Mouse (Mus musculus) right cerebral cortex, postnatal 14 days (tissue): Measurements from ENCODE around the gene Vps53.
A peak's percentile ranks its signal among the peaks of the same experiment; 100 is the strongest.
"Not testable (repeated sequence)": the region's sequence is repeated elsewhere in the genome, so short reads cannot be mapped to it uniquely, and the experiment has no call there.

ENCODE experiments used
- DNase-seq: peaks from one replicate; pipeline ENCODE4 v3.0.0; 2022

The Vps53 gene

GRCm38 (mm10) chr11:76179495-76180145 is at the start of gene Vps53, which contains the start of gene Fam57a:
Vps53 (minus strand) TSS chr11:76179647.
Fam57a (plus strand) TSS chr11:76179671.
- peak; percentile 80 for DNase-seq

DNA sequence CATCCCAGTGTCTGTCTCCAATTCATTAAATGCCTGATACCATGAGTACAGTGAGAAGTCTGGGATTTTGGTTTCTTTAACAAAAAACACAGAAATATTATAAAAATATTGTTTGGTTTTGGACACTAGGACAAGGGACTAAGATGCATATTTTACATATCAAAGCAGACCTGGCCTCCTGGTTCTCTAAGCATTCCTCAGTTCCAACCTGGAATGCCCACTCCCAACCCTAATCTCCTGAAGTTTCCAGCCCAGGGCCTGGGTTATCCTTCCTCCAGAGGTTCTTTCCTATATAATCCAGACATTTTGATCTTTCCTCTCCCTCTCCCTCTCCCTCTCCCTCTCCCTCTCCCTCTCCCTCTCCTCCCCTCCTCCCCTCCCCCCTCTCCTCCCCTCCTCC is 45.6 kb upstream of the Vps53 start:
- DNase-seq: no peak

DNA sequence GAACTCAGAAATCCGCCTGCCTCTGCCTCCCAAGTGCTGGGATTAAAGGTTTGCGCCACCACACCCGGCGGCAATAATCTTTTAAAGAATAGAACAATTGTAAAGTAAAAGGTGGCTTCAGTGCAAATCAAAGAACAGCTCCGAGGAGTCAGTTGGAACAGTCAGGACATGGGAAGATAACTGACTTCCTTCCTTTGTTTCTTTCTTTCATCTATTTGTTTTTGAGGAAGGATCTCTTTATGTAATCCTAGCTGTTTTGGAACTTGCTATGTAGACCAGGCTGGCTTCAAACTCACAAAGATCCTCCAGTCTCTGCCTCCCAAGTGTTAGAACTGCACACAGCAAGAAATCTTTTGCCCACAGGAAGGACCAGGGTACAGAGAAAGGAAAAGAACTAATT is 45.2 kb upstream of the Vps53 start:
- no peak for DNase-seq

- DNase-seq: peak; percentile 98
Observed at GRCm38 (mm10) chr11:76217390-76217800, 37.9 kb upstream of the Vps53 start, which contains the start of the genes Dbil5 and Gemin4. Dbil5 (plus strand) TSS chr11:76217608. Gemin4 (minus strand) TSS chr11:76217664.

DNA sequence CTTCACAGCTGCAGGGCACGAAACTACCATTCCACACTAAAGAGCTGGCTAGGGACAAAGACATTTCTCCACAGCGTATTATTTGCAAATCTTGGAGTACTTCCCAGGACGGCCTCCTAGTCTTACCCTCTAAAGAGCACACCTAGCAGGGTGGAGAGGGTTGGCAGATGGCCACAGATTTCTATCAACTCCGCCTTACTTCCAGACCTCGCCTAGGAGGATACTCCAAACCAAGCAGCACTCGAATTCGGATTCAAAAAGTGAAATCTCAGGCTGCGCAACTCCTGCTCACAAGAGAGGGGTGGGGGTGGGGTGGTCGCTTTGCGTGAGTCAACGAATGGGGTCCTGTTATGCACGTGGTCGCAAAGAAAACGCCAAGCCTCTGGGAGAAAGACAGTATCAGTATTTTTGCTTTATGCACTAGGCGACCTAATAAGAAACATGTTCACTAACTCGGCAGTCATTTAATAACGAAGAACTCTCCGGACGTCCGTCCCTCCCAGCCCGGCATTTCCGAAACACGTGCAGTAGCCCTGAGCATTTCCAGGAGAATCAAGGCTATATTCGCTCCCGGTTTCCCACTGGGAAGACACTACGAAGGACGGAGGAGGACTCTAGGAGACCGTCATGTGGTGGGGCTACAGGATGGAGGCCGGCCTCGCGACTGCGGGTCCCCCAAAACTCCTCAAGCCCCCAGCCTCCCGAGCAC is 37.4 kb upstream of the Vps53 start:
- DNase-seq: peak; percentile 24

GRCm38 (mm10) chr11:76216049-76216540 is 36.6 kb upstream of the Vps53 start:
- no peak for DNase-seq

DNA sequence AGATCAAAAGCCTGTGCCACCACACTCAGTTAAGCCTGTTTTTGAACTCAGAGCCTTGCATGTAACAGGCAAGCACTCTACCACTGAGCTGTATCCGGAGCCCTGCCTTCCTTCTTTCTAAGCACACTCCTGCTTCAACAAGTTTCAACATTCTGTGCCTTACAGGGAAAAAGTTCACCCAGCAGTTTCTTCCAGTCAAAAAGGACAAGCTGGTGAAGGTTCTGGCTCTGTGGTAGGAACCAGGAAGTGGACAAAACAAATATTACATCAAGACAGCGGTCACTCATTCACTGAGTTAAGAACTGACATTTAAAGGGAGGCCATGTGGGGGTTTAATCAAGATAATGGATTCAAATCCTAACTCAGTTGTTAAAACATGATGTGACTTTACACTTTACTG is 35.6 kb upstream of the Vps53 start:
- DNase-seq: no peak

GRCm38 (mm10) chr11:76213841-76214240 is 34.4 kb upstream of the Vps53 start:
- DNase-seq: no peak

DNA sequence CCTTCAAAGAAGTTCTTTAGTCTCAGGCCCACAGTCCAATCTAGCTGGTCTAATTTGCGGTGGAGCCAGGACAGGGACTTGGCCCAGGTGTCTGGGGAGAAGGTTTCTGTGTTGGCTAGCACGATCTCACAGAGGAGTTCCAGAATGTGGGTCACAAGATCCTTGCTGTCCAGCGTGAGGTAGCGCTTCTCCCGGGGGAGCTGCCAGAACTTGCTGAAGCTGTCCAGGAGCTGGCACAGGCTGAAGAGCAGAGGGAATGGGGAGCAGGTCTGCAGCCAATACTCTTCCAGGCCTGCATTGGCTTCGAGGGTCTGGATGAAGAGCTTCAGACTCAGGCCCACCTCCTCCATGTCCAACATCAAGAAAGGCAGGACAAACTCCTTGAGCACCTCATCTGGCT is 32.1 kb upstream of the Vps53 start:
- not testable (repeated sequence) for DNase-seq

DNA sequence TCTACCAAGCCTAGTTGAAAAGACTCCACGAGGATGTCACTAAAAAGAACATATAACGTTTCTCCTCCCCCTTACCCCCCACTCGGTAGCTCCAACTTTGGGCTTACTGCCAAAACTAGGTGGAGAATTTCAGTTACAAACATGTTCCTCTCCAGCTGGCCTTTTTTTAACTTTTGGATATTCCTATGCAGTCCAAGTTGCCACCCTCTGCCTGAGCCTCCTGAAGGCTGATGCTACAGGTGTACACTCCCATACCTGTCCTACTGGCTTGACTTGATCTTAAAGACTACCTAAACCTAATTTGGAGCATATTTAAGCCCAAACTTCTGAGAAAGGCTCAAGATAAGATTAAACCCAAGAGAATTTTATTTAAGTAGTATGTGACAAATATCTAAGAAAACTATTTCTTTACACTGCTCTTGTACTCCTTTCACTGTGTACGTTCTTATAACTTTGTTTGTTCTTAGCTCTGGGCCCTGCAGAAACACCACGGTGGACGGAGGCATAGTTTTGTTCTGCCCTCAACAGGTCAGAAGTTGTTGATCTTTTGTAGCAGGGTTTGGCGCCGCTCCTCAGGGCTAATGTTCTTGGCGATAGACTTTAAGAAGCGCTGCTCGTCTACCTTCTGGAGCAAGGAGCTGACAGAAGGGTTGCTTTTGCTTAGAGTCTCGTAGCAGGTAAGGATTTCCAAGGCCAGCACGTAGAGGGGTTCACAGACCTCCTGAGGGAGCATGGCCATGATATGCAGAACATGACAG is 31.0 kb upstream of the Vps53 start:
- DNase-seq: no peak

- DNase-seq: no peak
Observed at GRCm38 (mm10) chr11:76206793-76207192, 27.3 kb upstream of the Vps53 start.

GRCm38 (mm10) chr11:76201761-76202674 is 22.6 kb upstream of the Vps53 start:
- peak; percentile 79 for DNase-seq

DNA sequence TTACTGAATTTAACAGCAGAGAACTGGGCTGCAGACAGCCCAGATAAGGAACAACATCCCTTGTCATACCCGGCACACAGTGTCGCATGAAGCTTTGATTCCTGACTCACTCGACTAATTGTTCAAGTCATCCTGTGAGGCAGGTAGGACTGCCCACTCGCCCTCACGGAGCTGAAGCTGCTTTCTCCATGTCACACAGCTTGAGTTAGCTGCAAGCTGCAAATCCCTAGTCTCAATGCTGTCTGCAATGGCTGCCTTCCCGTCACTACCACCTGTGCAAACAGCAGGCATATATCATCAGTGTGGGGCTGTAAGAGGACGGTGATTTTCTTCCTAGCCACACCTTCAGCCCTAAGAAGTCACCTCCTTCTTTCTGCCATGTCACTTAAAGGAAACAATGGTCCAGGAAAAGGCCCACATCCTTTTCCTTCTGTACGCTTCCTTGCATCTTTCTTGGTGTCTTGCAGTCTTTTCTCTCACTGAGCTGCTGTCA is 17.6 kb upstream of the Vps53 start:
- DNase-seq: no peak

DNA sequence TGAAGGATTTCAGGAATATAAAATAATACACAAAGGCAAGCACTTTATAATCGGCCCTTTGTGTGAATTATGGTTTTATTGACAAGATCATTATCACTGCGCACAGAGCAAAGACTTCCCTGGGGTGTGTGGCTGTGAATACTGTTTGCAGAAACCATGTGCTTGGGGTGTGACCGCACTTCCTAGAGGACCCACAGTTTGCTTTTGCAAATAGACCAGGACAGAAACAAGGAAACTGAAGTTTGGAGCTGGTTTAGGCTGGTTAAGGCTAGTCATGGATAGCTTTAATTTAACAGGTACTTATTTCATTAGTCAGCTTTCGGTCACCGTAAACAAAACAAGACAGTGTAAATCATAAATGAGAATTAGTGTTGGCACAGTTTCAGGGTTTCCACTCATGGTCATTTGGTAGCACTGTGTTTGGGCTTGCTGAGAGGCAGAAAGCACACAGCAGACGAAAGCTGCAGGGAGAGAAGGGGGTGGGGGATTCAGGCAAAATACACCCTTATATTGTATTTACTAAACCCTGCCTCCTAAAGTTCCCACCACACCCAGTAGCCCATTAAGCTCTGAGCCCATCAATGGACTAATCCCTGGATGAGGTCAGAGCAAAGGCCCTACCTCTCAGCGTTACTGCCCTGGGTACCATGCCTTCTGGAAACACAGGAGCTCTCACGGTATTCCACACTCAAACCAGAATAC is 17.0 kb upstream of the Vps53 start:
- no peak for DNase-seq

GRCm38 (mm10) chr11:76186908-76187307 is 7.5 kb upstream of the Vps53 start:
- DNase-seq: no peak

DNA sequence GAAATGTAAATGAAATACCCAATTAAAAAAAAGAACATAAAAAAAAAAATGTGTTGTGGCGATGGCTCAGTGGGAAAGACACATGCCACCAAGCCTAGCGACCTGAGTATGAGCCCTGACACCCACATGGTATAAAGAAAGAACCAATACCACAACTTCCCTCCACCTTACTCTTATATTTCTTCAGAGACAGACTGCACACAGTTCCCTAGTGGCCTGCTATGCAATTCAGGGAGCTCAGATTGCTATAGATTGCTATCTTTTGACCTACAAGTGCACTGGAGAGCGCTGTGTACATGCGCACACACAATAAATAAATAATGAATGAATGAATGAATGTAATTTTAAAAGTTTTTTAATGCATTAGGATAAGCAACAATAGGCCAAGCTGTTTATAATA is 4.3 kb upstream of the Vps53 start:
- DNase-seq: no peak

DNA sequence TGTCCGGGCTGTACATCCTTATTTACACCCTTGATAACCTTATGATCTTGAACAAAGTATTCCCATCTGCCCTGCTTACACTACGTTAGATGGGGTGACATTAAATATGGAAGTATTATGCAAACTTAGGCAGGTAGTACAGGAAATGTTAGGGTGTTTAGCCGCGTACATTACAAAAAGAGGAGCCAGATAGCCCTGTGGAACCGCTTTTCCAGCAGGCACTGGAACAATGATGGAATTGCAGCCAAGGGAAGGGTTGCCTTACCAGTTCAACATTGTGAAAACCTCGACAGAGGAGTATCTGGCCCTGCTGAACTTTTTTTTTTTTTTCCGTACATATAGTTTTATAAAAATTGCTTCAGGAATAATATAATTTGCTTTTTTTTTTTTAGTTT is 696 bp upstream of the Vps53 start:
- DNase-seq: no peak

DNA sequence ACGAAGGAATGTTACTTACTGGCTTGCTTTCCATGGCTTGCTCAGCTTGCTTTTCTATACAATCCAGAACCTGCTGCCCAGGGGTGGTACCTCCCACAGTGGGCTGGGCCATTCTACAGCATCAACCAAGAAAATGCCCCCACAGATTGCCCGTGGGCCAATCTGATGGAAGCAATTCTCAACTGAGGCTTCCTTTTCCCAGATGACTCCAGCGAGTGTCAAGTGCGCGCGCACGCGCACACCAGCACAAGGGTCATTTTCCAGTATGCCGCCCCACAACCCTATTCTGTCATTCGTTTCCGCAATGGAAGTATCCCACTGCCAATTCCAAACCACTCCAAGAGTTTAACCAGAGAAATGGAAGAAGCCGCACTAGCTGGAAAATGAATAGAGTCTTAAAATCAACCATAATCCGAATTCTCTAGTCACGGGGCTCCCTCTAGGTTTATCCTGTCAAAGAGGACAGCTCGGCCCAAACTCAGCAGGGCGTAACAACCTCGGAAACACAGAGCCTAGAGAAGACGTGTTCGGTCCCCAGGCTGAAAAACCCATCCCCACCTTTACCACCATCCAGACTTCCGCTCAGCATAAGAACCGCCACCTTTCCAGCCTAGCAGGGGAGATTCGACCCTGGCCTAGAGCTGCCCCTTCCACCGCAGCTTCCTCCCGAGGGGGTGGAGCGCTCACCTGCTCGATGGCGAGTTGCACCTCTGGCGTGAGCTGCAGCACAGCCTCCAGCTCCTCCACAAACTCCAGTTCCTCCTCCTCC is 537 bp downstream of the Vps53 start:
- peak; percentile 48 for DNase-seq

GRCm38 (mm10) chr11:76170207-76170606 is 9.2 kb downstream of the Vps53 start:
- DNase-seq: no peak

DNA sequence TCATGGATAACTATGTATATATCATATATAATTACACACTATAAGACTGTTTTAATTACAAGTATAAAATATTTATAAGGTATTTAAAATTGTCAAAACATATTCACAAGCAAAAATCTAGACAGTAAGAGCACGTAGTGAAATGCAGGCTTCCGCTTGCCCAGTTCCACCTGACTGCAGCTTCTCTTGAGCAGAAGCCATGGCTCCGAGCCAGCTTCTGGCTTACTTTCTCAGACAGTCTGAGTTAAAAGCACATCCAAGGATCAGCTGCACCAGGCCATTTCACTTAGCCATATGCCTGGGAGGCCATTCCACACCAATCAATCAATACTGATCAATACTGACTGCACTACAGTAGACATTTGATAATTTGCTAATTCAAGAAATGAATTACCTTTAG is 10.5 kb downstream of the Vps53 start:
- DNase-seq: peak; percentile 33
